Mouse (Mus musculus) heart, embryonic 13.5 days (tissue): ENCODE measurements around the gene Smad3. TPM values are rescaled to one million over a fixed set of nuclear protein-coding genes. Genes with fewer than 3 reads are reported as not detected.

ENCODE experiments used
- ATAC-seq: fragments of 200-750 bp; cut with Nextera tagmentation; 2 replicates; pipeline ENCODE4 v1.8.0; 2017; ENCODE audit warnings: moderate TSS enrichment; ENCODE audit not compliant: insufficient number of reproducible peaks, low FRiP score, low TSS enrichment; ENCODE audit errors: extremely low read depth
- H3K27ac ChIP-seq: fragments of 300-500 bp; sonication (generic); replicated peaks from 2 replicates; pipeline ENCODE4 v1.5.1; 2015; ENCODE audit warnings: moderate library complexity, mild to moderate bottlenecking, inconsistent platforms
- H3K27me3 ChIP-seq: fragments of 300-500 bp; sonication (generic); replicated peaks from 2 replicates; pipeline ENCODE4 v1.6.1; 2015; ENCODE audit warnings: mild to moderate bottlenecking, inconsistent platforms
- H3K36me3 ChIP-seq: fragments of 300-500 bp; sonication (generic); 2 replicates; pipeline ENCODE4 v1.6.1; 2015; ENCODE audit warnings: mild to moderate bottlenecking, inconsistent platforms
- H3K4me1 ChIP-seq: fragments of 300-500 bp; sonication (generic); 2 replicates; pipeline ENCODE4 v1.6.1; 2015; ENCODE audit warnings: inconsistent platforms
- H3K4me2 ChIP-seq: fragments of 300-500 bp; sonication (generic); 2 replicates; pipeline ENCODE4 v1.6.1; 2015; ENCODE audit warnings: inconsistent platforms, mild to moderate bottlenecking, moderate library complexity
- H3K4me3 ChIP-seq: fragments of 300-500 bp; sonication (generic); 2 replicates; pipeline ENCODE4 v1.5.1; 2015; ENCODE audit warnings: moderate library complexity, mild to moderate bottlenecking, inconsistent platforms
- H3K9ac ChIP-seq: fragments of 300-500 bp; sonication (generic); 2 replicates; pipeline ENCODE4 v1.6.1; 2015; ENCODE audit warnings: inconsistent platforms, mild to moderate bottlenecking, moderate library complexity
- H3K9me3 ChIP-seq: fragments of 300-500 bp; sonication (generic); 2 replicates; pipeline ENCODE4 v1.6.1; 2016; ENCODE audit warnings: inconsistent platforms
- WGBS: fragments of 180-500 bp; shearing (Covaris S2); methylation state at CpG from one replicate; pipeline ENCODE4 v1.1.7; 2015; ENCODE audit warnings: mixed read lengths; 5-methylcytosine and 5-hydroxymethylcytosine counted together
- polyA plus RNA-seq: library from polyadenylated mRNA; unstranded; fragments of >200 nt; fragmentation: Nextera tagmentation; extraction: Ambion mirVana; gene quantifications from 2 replicates; pipeline ENCODE4 v1.2.1, GENCODE M21; 2015

Smad3 gene
- polyA plus RNA-seq, 1 experiment from 2014 or later: 11.3 TPM

- 0 out of 2 replicates have a peak, but pooled peaks cover 3% of the 10 kb centered on the region for H3K27me3 ChIP-seq
- H3K9me3 ChIP-seq: peaks cover 5% of the 10 kb centered on the region; the same call in 1 of the 2 replicates
- 15% methylated on average over 5 of the region's 5 CpGs for WGBS
- no peak overlapping the region for H3K4me3 ChIP-seq
- peak overlapping the region; percentile 17; the same call in 1 of the 2 replicates for H3K27ac ChIP-seq
- H3K9ac ChIP-seq: no peak overlapping the region
- peaks cover 27% of the 10 kb centered on the region for H3K4me1 ChIP-seq
- no peak overlapping the region for H3K4me2 ChIP-seq
- no peak for ATAC-seq
- H3K36me3 ChIP-seq: no peaks in the 10 kb centered on the region
Observed at GRCm38 (mm10) chr9:63771676-63772075, 13.9 kb upstream of the Smad3 start.

- Histone ChIP-seq H3K9ac (no peak overlapping the region), H3K27me3 (no peaks in the 10 kb centered on the region), H3K9me3 (peaks cover 8% of the 10 kb centered on the region), H3K4me1 (peaks cover 20% of the 10 kb centered on the region), H3K36me3 (no peaks in the 10 kb centered on the region), H3K4me2 (no peak overlapping the region), H3K27ac (no peak overlapping the region), H3K4me3 (no peak overlapping the region)
- WGBS: 81% methylated on average over 8 of the region's 8 CpGs
- no peak for ATAC-seq
Observed at GRCm38 (mm10) chr9:63761367-63762094, 3.7 kb upstream of the Smad3 start.

- Histone ChIP-seq H3K27ac (no peak overlapping the region), H3K4me3 (no peak overlapping the region), H3K4me2 (no peak overlapping the region), H3K4me1 (peaks cover 27% of the 10 kb centered on the region), H3K36me3 (no peaks in the 10 kb centered on the region), H3K9ac (no peak overlapping the region), H3K27me3 (no peaks in the 10 kb centered on the region), H3K9me3 (peaks cover 8% of the 10 kb centered on the region)
- 95% methylated on average over 7 of the region's 7 CpGs for WGBS
- no peak for ATAC-seq
Observed at GRCm38 (mm10) chr9:63760783-63761182, 3.0 kb upstream of the Smad3 start.

GRCm38 (mm10) chr9:63759973-63760722, 2.4 kb upstream of the Smad3 start:
- no peak overlapping the region for H3K9ac ChIP-seq
- ATAC-seq: no peak
- H3K27me3 ChIP-seq: no peaks in the 10 kb centered on the region
- H3K9me3 ChIP-seq: peaks cover 8% of the 10 kb centered on the region
- no peak overlapping the region for H3K27ac ChIP-seq
- H3K4me1 ChIP-seq: peaks cover 34% of the 10 kb centered on the region
- 77% methylated on average over 7 of the region's 7 CpGs for WGBS
- no peaks in the 10 kb centered on the region for H3K36me3 ChIP-seq
- H3K4me3 ChIP-seq: no peak overlapping the region
- peak overlapping the region; percentile 94; the same call in 1 of the 2 replicates for H3K4me2 ChIP-seq

- Histone ChIP-seq H3K9me3 (peaks cover 8% of the 10 kb centered on the region), H3K9ac (peak overlapping the region; percentile 98), H3K27me3 (no peaks in the 10 kb centered on the region), H3K36me3 (no peaks in the 10 kb centered on the region), H3K4me2 (peak overlapping the region; percentile 94), H3K27ac (peak overlapping the region; percentile 96), H3K4me1 (peaks cover 42% of the 10 kb centered on the region), H3K4me3 (peak overlapping the region; percentile 81)
- WGBS: 4% methylated on average over 23 of the region's 23 CpGs
- no peak for ATAC-seq
Observed at GRCm38 (mm10) chr9:63758641-63759391, 1.0 kb upstream of the Smad3 start.

- peak; percentile 11; the same call in 1 of the 2 replicates for ATAC-seq
- H3K4me1 ChIP-seq: peaks cover 56% of the 10 kb centered on the region
- H3K27ac ChIP-seq: peak overlapping the region; percentile 96
Observed at GRCm38 (mm10) chr9:63757462-63757772, 377 bp downstream of the Smad3 start.

GRCm38 (mm10) chr9:63756581-63757461, 973 bp downstream of the Smad3 start:
- peaks cover 61% of the 10 kb centered on the region for H3K4me1 ChIP-seq

More at GRCm38 (mm10) chr9:63757462-63757772, 377 bp downstream of the Smad3 start:
- H3K4me2 ChIP-seq: peak overlapping the region; percentile 94
- H3K27me3 ChIP-seq: no peaks in the 10 kb centered on the region
- H3K9me3 ChIP-seq: peaks cover 8% of the 10 kb centered on the region
- WGBS: 0% methylated on average over 26 of the region's 26 CpGs
- H3K9ac ChIP-seq: peak overlapping the region; percentile 98
- H3K4me3 ChIP-seq: peak overlapping the region; percentile 81
- no peaks in the 10 kb centered on the region for H3K36me3 ChIP-seq

GRCm38 (mm10) chr9:63755671-63756543, 1.9 kb downstream of the Smad3 start:
- Histone ChIP-seq H3K36me3 (no peaks in the 10 kb centered on the region), H3K9me3 (no peaks in the 10 kb centered on the region), H3K4me3 (peak overlapping the region; percentile 81), H3K27me3 (no peaks in the 10 kb centered on the region), H3K4me1 (peaks cover 69% of the 10 kb centered on the region), H3K4me2 (peak overlapping the region; percentile 94), H3K27ac (peak overlapping the region; percentile 96), H3K9ac (peak overlapping the region; percentile 98)
- 18% methylated on average over 15 of the region's 15 CpGs for WGBS
- ATAC-seq: no peak

More at GRCm38 (mm10) chr9:63756581-63757461, 973 bp downstream of the Smad3 start:
- H3K4me2 ChIP-seq: peak overlapping the region; percentile 94
- H3K9me3 ChIP-seq: peaks cover 8% of the 10 kb centered on the region
- peak overlapping the region; percentile 98 for H3K9ac ChIP-seq
- H3K4me3 ChIP-seq: peak overlapping the region; percentile 81
- under 1% methylated on average over 47 of the region's 47 CpGs for WGBS
- peak overlapping the region; percentile 96 for H3K27ac ChIP-seq
- no peaks in the 10 kb centered on the region for H3K36me3 ChIP-seq
- peak; percentile 24; the same call in 1 of the 2 replicates for ATAC-seq
- no peaks in the 10 kb centered on the region for H3K27me3 ChIP-seq

GRCm38 (mm10) chr9:63754556-63755510, 3.0 kb downstream of the Smad3 start:
- H3K27ac ChIP-seq: peak overlapping the region; percentile 96

More at GRCm38 (mm10) chr9:63754556-63755510, 3.0 kb downstream of the Smad3 start:
- Histone ChIP-seq H3K36me3 (no peaks in the 10 kb centered on the region), H3K9ac (peak overlapping the region; percentile 98), H3K4me2 (peak overlapping the region; percentile 94), H3K9me3 (no peaks in the 10 kb centered on the region), H3K4me3 (peak overlapping the region; percentile 81), H3K4me1 (peaks cover 80% of the 10 kb centered on the region), H3K27me3 (no peaks in the 10 kb centered on the region)
- no peak for ATAC-seq
- WGBS: 42% methylated on average over 23 of the region's 23 CpGs
